Comparison of ENCODE assay signal across 23 mouse cellular contexts in the genomic region with DNA sequence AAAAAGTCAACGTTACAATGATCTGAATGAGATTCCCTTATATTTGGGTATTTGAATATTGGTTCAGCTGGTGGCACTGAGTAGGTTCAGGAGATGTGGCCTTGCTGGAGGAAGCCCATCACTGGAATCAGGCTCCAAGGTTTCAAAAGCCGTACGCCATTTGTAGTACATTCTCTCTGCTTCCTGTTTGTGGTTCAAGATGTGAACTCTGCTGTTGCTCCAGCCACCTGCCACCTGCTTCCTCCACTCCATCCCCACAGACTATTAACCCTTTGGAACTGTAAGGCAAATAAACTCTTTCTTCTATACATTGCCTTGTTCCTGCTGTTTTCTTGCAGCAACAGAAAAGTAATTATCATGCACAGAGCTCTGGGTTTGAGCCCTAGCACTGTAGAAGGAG. TPM values are rescaled to one million over a fixed set of nuclear protein-coding genes. Genes with fewer than 3 reads are reported as not detected.
A peak's percentile ranks its signal among the peaks of the same experiment; 100 is the strongest.
DNase-seq lines count a peak whose midpoint lies in the region; ATAC-seq and TF ChIP-seq lines count a peak whose summit lies in the region.
"Had no signal": no experiment of that assay in that cellular context is flagged by ENCODE, and none has a peak within 500 bp of the region (broad histone marks: within the 10 kb centered on the region; RNA-seq: fewer than 3 reads in every experiment).

No protein-coding gene starts in this region.

- H3K36me3 ChIP-seq in CH12.LX (replicated peaks in 1 of 2; ENCODE audit: control insufficient read depth in 1 of 2, insufficient read depth in 1 of 2, low read length in 1 of 2): no peaks in the 10 kb centered on the region
- H3K36me3 ChIP-seq: embryonic facial prominence, embryonic 10.5 days; heart, embryonic 10.5 days; hindbrain, embryonic 13.5 days had no signal

- H3K4me3 ChIP-seq in CH12.LX (replicated peaks in 1 of 3; ENCODE audit: low read depth in 2 of 3, low read length in 2 of 3, poor library complexity in 1 of 3): no peak overlapping the region
- H3K4me3 ChIP-seq: embryonic facial prominence, embryonic 10.5 days; forebrain, embryonic 13.5 days; gastrocnemius, adult 2 months; heart, embryonic 10.5 days; hindbrain, embryonic 13.5 days had no signal

- no peak for TF ChIP-seq EP300 in CH12.LX (IDR thresholded peaks at IDR 0.05; ENCODE audit: low read length)

- no peak overlapping the region for H3K27ac ChIP-seq in CH12.LX (ENCODE audit: insufficient read depth, low read depth)
- H3K27ac ChIP-seq: embryonic facial prominence, embryonic 10.5 days; forebrain, embryonic 13.5 days; gastrocnemius, adult 2 months; heart, embryonic 10.5 days; hindbrain, embryonic 13.5 days; hindbrain, postnatal 0 days had no signal

- ATAC-seq in megakaryocyte, adult 5-6 weeks (ENCODE audit: poor library complexity, severe bottlenecking): peak; percentile 51; the same call in 1 of the 2 replicates
- ATAC-seq: forebrain, embryonic 13.5 days; forebrain, postnatal 0 days; hindbrain, postnatal 0 days; Patski had no signal

- TF ChIP-seq CTCF in CH12.LX (conservative IDR thresholded peaks at IDR 0.05 in 1 of 2, IDR thresholded peaks at IDR 0.05 in 1 of 2; ENCODE audit: low read depth in 2 of 2, low read length in 2 of 2): no peak

- dilution Hi-C loops in CH12.LX (cut with MboI; ENCODE audit: extremely low pct_ligation_motif_present, extremely low pct_unique_long_range_greater_than_20kb, low sequenced_read_pairs): no loop called here

- no peaks in the 10 kb centered on the region for H3K9me3 ChIP-seq in CH12.LX (replicated peaks; ENCODE audit: low read length)
- H3K9me3 ChIP-seq: embryonic facial prominence, embryonic 10.5 days; forebrain, embryonic 13.5 days; heart, embryonic 10.5 days; hindbrain, embryonic 13.5 days had no signal

- no peak overlapping the region for H3K9ac ChIP-seq in CH12.LX (ENCODE audit: insufficient read depth, low read depth)
- H3K9ac ChIP-seq: forebrain, embryonic 13.5 days; forebrain, postnatal 0 days; hindbrain, embryonic 13.5 days had no signal

- in situ Hi-C loops in CH12.LX (cut with MboI; ENCODE audit: low pct_ligation_motif_present, low pct_unique_long_range_greater_than_20kb, low sequenced_read_pairs): loop anchor here (10.0 kb wide), 1 partner anchor 173 kb away; a partner anchor contains a TSS

- TF ChIP-seq POLR2A in CH12.LX (IDR thresholded peaks at IDR 0.05; ENCODE audit: low read depth, low read length): no peak

- intact Hi-C loops in left cerebral cortex, postnatal 4 days (cut with DNase I): loop anchor here (5.0 to 10.0 kb wide), 3 partner anchors 175 to 443 kb away; a partner anchor contains a TSS

- peaks cover 0 to 10% of the 10 kb centered on the region in 2 experiments; a peak in 2 of 4 replicates for H3K4me1 ChIP-seq in CH12.LX (ENCODE audit: control insufficient read depth in 1 of 2, insufficient read depth in 2 of 2)
- H3K4me1 ChIP-seq: embryonic facial prominence, embryonic 10.5 days; forebrain, embryonic 13.5 days; heart, embryonic 10.5 days; hindbrain, embryonic 13.5 days had no signal

- TF ChIP-seq RAD21 in CH12.LX (IDR thresholded peaks at IDR 0.05; ENCODE audit: low read depth, low read length): no peak

- no peaks in the 10 kb centered on the region for H3K79me2 ChIP-seq in CH12.LX (replicated peaks; ENCODE audit: control insufficient read depth, extremely low read depth, insufficient read depth, poor library complexity, severe bottlenecking)

- H3K4me2 ChIP-seq in CH12.LX (ENCODE audit: insufficient read depth, low read depth, poor library complexity, severe bottlenecking): no peak overlapping the region
- H3K4me2 ChIP-seq: forebrain, embryonic 13.5 days; hindbrain, embryonic 13.5 days had no signal

- DNase-seq in CH12.LX (ENCODE audit: extremely low read depth): peak; percentile 17
- peak; percentile 35 for DNase-seq in thymus, postnatal 14 days
- no peak for DNase-seq in adrenal gland, postnatal 25 days
- no peak for DNase-seq in left cerebral cortex, postnatal 4 days
- no peak for DNase-seq in liver
- DNase-seq: adrenal gland, adult 2 months; B cell, adult 2 months; cerebellum, adult 11-12 months; cerebellum, adult 9-11 months; cerebellum, postnatal 36 days; forebrain, postnatal 0 days; gastrocnemius, adult 2 months; gastrocnemius, postnatal 25 days; heart, adult 18-20 months; heart, postnatal 10 days; heart, postnatal 4 days had no signal

- H3K27me3 ChIP-seq in CH12.LX (replicated peaks): no peaks in the 10 kb centered on the region
- H3K27me3 ChIP-seq: forebrain, embryonic 13.5 days; hindbrain, embryonic 13.5 days; Patski had no signal

TF ChIP-seq in CH12.LX, 34 proteins besides CTCF, POLR2A, EP300 and RAD21:
- TF ChIP-seq ZMIZ1 (IDR thresholded peaks at IDR 0.05; ENCODE audit: low read depth, low read length): no peak
- TF ChIP-seq ELF1 (IDR thresholded peaks at IDR 0.05; ENCODE audit: low read depth, low read length): no peak
- TF ChIP-seq HCFC1 (IDR thresholded peaks at IDR 0.05; ENCODE audit: low read depth, low read length): no peak
- TF ChIP-seq JUN (IDR thresholded peaks at IDR 0.05; ENCODE audit: insufficient read depth, low read depth, low read length): no peak
- TF ChIP-seq NELFE (IDR thresholded peaks at IDR 0.05; ENCODE audit: low read depth, low read length): no peak
- TF ChIP-seq BHLHE40 (IDR thresholded peaks at IDR 0.05; ENCODE audit: low read depth, low read length): no peak
- TF ChIP-seq USF1 (IDR thresholded peaks at IDR 0.05; ENCODE audit: low read depth, low read length): no peak
- TF ChIP-seq TBP (conservative IDR thresholded peaks at IDR 0.05; ENCODE audit: low read depth, low read length): no peak
- TF ChIP-seq RCOR1 (conservative IDR thresholded peaks at IDR 0.05; ENCODE audit: low read depth, low read length): no peak
- no peak for TF ChIP-seq PAX5 (IDR thresholded peaks at IDR 0.05; ENCODE audit: low read length)
- TF ChIP-seq ZNF384 (IDR thresholded peaks at IDR 0.05; ENCODE audit: low read depth, low read length): no peak
- TF ChIP-seq SIN3A (IDR thresholded peaks at IDR 0.05; ENCODE audit: low read length): no peak
- TF ChIP-seq POLR2AphosphoS2 (IDR thresholded peaks at IDR 0.05; ENCODE audit: low read depth, low read length): no peak
- TF ChIP-seq MXI1 (IDR thresholded peaks at IDR 0.05; ENCODE audit: low read depth, low read length): no peak

RNA-seq across cellular contexts. Expression of a gene that starts 27.6 kb away (rescaled TPM):
- total RNA-seq in CH12.LX (2012; rRNA removed): 40.6 and 43.2 TPM in 2 replicates
- 33.4 and 59.1 TPM in 2 replicates for total RNA-seq in CH12.LX (2014; rRNA removed)
- 67.6 and 82.6 TPM in 2 replicates for polyA plus RNA-seq in CH12.LX (2012; ENCODE audit: insufficient read length, low read depth)
- 16.9 and 18.4 TPM in 2 replicates for total RNA-seq in megakaryocyte, adult 5-6 weeks (2015)
- total RNA-seq in megakaryocyte, adult 5-6 weeks (2017): 24.3 and 25.8 TPM in 2 replicates
- total RNA-seq in adrenal gland, postnatal 25 days (2021): 80.6 and 96.9 TPM in 2 replicates
- total RNA-seq in left cerebral cortex, postnatal 4 days (2021): 10 to 100 TPM; 55.4 to 60.3 TPM

RNA-seq across cellular contexts. Expression of a gene that starts 27.8 kb away (rescaled TPM):
- total RNA-seq in CH12.LX (2012; rRNA removed) (10.6 and 10.7 TPM in 2 replicates), CH12.LX (2014; rRNA removed) (4.8 and 5.5 TPM in 2 replicates)
- 13.9 and 15.6 TPM in 2 replicates for polyA plus RNA-seq in CH12.LX (2012; ENCODE audit: insufficient read length, low read depth)
- total RNA-seq in megakaryocyte, adult 5-6 weeks (2015): 13.8 and 14.3 TPM in 2 replicates
- 5.7 and 10.5 TPM in 2 replicates for total RNA-seq in megakaryocyte, adult 5-6 weeks (2017)
- 16.7 and 17.4 TPM in 2 replicates for total RNA-seq in adrenal gland, postnatal 25 days (2021)
- 10 to 100 TPM; 20.5 to 20.7 TPM for total RNA-seq in left cerebral cortex, postnatal 4 days (2021)

Comparison
In these comparisons a context has a peak if more than half of its experiments do, and no peak if none do; other contexts are left out.
1. DNase-seq: peak in CH12.LX (single experiment) and thymus, postnatal 14 days (single experiment); none in adrenal gland, postnatal 25 days (single experiment), left cerebral cortex, postnatal 4 days (single experiment) and liver (single experiment).